Mouse (Mus musculus): ENCODE measurements at regions not wholly inside any gene's neighbourhood (a gene's known extent, or its start where the extent isn't known, plus 50 kb on each side); places are given as distances from the start of the nearest gene placed in this dataset.

DNA sequence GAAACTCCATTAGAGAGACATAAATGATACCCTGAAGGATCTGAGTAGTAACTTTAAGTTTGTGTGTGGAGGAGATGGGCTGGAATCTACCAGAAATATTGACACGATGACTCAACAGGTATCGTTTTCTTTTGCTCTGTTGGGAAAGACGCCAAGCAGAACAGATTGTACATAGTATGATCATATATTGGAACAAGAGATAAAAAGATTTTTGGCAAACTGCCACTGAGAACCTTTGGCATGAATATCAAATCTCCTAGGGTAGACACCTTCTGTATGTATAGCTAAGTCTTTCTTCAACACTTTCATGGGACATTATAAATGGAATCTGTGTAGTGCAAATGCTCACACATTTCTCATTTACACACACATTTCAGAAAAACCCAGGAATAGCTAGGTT, 1544.2 kb downstream of the Rapgef2 start:
- no peak for ATAC-seq
- no peaks in the 10 kb centered on the region for H3K27me3 ChIP-seq (ENCODE audit: insufficient read depth, low read length)
- peak; percentile 54 for DNase-seq (ENCODE audit: low spot score)
- no peak for TF ChIP-seq CTCF (IDR thresholded peaks at IDR 0.05; ENCODE audit: low read depth)
- whole genome bisulfite sequencing, result 77% methylated on average over 3 of the region's 3 CpGs
- H3K27ac ChIP-seq, result no peak overlapping the region
- H3K36me3 ChIP-seq (ENCODE audit: insufficient read depth, low read length), result no peaks in the 10 kb centered on the region
- H3K9me3 ChIP-seq (ENCODE audit: low read length), result no peaks in the 10 kb centered on the region
- H3K9ac ChIP-seq (replicated peaks; ENCODE audit: low read length), result no peak overlapping the region
- H3K4me3 ChIP-seq (ENCODE audit: low read length), result no peak overlapping the region
- no peaks in the 10 kb centered on the region for H3K4me1 ChIP-seq (ENCODE audit: insufficient read depth, low read length)
- no peak overlapping the region for H3K4me2 ChIP-seq (ENCODE audit: low read depth, low read length)

DNA sequence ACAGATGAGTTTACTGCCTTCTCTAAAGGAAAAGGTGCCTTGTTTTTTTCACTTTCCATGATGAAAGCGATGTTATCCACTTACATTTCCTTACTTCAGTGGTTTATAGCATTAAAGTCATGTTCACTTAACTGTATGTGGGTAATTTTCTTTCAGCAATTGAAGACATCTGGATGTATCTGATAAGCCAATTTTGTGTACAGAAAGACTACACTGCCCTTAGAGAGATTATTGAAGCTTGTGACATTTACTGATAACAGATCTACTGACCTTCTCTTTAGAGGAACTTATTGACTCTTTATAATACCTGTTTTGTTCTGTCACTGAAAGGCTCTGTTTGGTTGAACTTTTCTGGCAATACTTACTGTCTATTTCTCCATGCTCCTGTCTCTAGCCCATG, 1568.5 kb downstream of the Rapgef2 start:
- 87% methylated on average over 1 of the region's 1 CpGs for WGBS
- no peak for TF ChIP-seq CTCF (IDR thresholded peaks at IDR 0.05; ENCODE audit: low read depth)

DNA sequence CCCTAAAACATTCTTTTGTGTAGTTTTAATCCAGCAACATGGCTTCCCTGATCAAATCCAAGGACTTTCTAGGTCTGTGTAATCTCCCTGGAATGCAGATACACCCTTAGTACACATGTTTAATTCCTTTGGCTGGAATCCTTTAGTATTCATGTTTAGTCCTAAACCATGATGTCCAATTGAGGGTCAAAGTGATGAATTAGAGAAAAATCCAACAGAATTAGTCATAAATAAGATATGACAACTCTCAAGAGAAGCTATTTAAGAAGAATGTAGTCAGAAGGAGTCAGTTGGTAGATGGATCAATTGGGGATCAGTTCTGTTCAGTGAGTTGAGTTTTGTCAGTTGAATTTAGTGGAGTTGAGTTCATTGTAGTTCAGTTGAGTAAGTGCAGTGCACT, 1590.7 kb downstream of the Rapgef2 start:
- DNase-seq (ENCODE audit: low spot score) (no peak), ATAC-seq (no peak)
- Histone ChIP-seq H3K27me3 (ENCODE audit: insufficient read depth, low read length) (no peaks in the 10 kb centered on the region), H3K9me3 (ENCODE audit: low read length) (no peaks in the 10 kb centered on the region), H3K4me3 (ENCODE audit: low read length) (no peak overlapping the region), H3K27ac (no peak overlapping the region), H3K4me2 (ENCODE audit: low read depth, low read length) (no peak overlapping the region), H3K4me1 (ENCODE audit: insufficient read depth, low read length) (no peaks in the 10 kb centered on the region), H3K9ac (replicated peaks; ENCODE audit: low read length) (no peak overlapping the region), H3K36me3 (ENCODE audit: insufficient read depth, low read length) (no peaks in the 10 kb centered on the region)
- TF ChIP-seq CTCF (IDR thresholded peaks at IDR 0.05; ENCODE audit: low read depth), result no peak

More for the DNA sequence above, 1568.5 kb downstream of the Rapgef2 start:
- Histone ChIP-seq H3K36me3 (ENCODE audit: insufficient read depth, low read length) (no peaks in the 10 kb centered on the region), H3K4me1 (ENCODE audit: insufficient read depth, low read length) (no peaks in the 10 kb centered on the region), H3K9me3 (ENCODE audit: low read length) (no peaks in the 10 kb centered on the region), H3K9ac (replicated peaks; ENCODE audit: low read length) (no peak overlapping the region), H3K4me2 (ENCODE audit: low read depth, low read length) (no peak overlapping the region), H3K27ac (no peak overlapping the region), H3K4me3 (ENCODE audit: low read length) (no peak overlapping the region), H3K27me3 (ENCODE audit: insufficient read depth, low read length) (no peaks in the 10 kb centered on the region)
- ATAC-seq (no peak), DNase-seq (ENCODE audit: low spot score) (no peak)

DNA sequence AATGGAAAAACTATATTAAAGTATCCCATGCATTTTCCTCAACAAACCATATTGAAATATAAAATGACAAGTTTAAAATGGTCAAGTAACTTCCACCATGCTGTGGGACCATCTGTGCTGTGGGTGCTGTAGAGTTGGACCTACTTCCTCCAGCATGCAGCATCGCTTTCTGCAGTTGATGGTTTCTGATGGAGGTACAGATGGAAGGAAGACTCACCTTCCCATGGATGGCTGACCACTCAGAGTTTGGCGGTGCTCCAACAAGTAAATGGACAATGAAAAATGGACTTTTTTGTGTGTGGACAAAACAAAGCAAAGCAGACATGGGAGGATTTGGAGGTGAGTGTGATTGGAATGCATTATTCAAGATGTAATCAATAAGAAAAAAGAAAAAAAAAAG, 1592.3 kb downstream of the Fstl5 start:
- WGBS, result 88% methylated on average over 2 of the region's 2 CpGs
- peak; percentile 16 for DNase-seq (ENCODE audit: low spot score)
- Histone ChIP-seq H3K4me2 (ENCODE audit: low read depth, low read length) (no peak overlapping the region), H3K27me3 (ENCODE audit: insufficient read depth, low read length) (no peaks in the 10 kb centered on the region), H3K27ac (no peak overlapping the region), H3K4me3 (ENCODE audit: low read length) (no peak overlapping the region), H3K36me3 (ENCODE audit: insufficient read depth, low read length) (no peaks in the 10 kb centered on the region), H3K4me1 (ENCODE audit: insufficient read depth, low read length) (no peaks in the 10 kb centered on the region), H3K9ac (replicated peaks; ENCODE audit: low read length) (no peak overlapping the region), H3K9me3 (ENCODE audit: low read length) (no peaks in the 10 kb centered on the region)
- no peak for ATAC-seq
- TF ChIP-seq CTCF (IDR thresholded peaks at IDR 0.05; ENCODE audit: low read depth), result no peak

DNA sequence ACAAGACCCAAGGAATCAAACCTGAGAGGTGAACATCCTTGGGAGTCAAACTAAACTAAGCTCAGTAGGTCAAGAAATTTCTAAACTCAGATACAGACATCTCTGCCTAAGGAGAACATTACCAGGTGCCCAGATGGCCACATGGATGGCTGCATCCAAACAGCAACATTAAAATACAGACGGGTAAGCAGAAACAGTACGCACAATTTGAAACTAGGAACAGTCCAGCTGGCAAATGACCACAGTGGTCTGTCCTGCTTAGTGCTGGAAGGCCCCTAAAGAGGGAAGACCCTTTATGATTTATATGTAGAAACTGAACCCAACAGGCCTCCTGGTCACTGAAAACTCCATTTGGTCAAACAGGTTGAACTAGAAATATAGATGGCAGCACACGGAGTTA, 1579.8 kb downstream of the Fstl5 start:
- no peak for DNase-seq (ENCODE audit: low spot score)
- no peak overlapping the region for H3K27ac ChIP-seq
- no peak for ATAC-seq
- H3K36me3 ChIP-seq (ENCODE audit: insufficient read depth, low read length), result no peaks in the 10 kb centered on the region
- H3K4me3 ChIP-seq (ENCODE audit: low read length), result no peak overlapping the region
- WGBS, result 85% methylated on average over 3 of the region's 3 CpGs
- H3K4me2 ChIP-seq (ENCODE audit: low read depth, low read length), result no peak overlapping the region
- no peaks in the 10 kb centered on the region for H3K27me3 ChIP-seq (ENCODE audit: insufficient read depth, low read length)
- H3K4me1 ChIP-seq (ENCODE audit: insufficient read depth, low read length), result no peaks in the 10 kb centered on the region
- H3K9me3 ChIP-seq (ENCODE audit: low read length), result no peaks in the 10 kb centered on the region
- TF ChIP-seq CTCF (IDR thresholded peaks at IDR 0.05; ENCODE audit: low read depth), result no peak
- no peak overlapping the region for H3K9ac ChIP-seq (replicated peaks; ENCODE audit: low read length)

Measured in hindbrain, postnatal 0 days (tissue).